Mouse (Mus musculus): ENCODE results near the gene Zfp106.

DNA sequence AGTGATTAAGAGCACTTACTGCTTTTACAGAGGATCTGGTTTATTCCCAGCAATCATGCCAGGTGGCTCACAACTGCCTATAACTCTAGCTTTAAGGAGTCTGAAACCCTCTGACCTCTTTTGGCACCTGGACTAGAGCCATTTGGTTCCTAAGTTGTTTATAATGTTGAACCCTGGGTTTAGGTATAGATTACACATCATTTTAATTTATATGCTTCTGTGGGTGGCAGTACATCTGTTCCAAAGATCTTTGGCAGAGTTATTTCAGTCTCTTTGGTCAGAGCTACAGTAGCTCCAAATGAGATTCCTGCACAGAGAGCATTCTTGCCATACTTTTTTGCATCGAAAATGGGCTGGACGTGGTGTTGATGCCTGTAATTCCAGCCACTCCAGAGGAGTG is 34.1 kb upstream of the Zfp106 start:
- TF ChIP-seq POLR2A (IDR thresholded peaks at IDR 0.05; ENCODE audit: insufficient read depth, low read length) (no peak), CTCF (IDR thresholded peaks at IDR 0.05; ENCODE audit: low read depth, low read length) (no peak)
